Mouse (Mus musculus) lung, postnatal 10 days (tissue): ENCODE data around the gene Idh1.

Experiments
- DNase-seq: peaks from one replicate; pipeline ENCODE4 v3.0.0; 2021

Gene Idh1

GRCm38 (mm10) chr1:65112031-65112806 is 74.1 kb downstream of the Idh1 start:
- peak; percentile 84 for DNase-seq

- no peak for DNase-seq
These were observed 76.4 kb downstream of the Idh1 start for GRCm38 (mm10) chr1:65109756-65110435.

GRCm38 (mm10) chr1:65109196-65109595 is 77.1 kb downstream of the Idh1 start:
- DNase-seq, result no peak
